Mouse (Mus musculus) C2C12 (cell line): ENCODE measurements around the gene Pnpla2.

Experiments
- CTCF ChIP-seq: IDR thresholded peaks from one replicate; pipeline ENCODE4 v1.5.1; 2011; ENCODE audit not compliant: control insufficient read depth, insufficient read depth, insufficient read length
- FOSL1 ChIP-seq: IDR thresholded peaks from one replicate; pipeline ENCODE4 v1.8.0; 2011; ENCODE audit warnings: mild to moderate bottlenecking, low read length; ENCODE audit not compliant: poor library complexity, insufficient read depth, severe bottlenecking
- MAX ChIP-seq: IDR thresholded peaks from one replicate; pipeline ENCODE4 v1.6.1; 2011; ENCODE audit warnings: mild to moderate bottlenecking, control low read depth
- MYOD1 ChIP-seq: IDR thresholded peaks from one replicate; pipeline ENCODE4 v1.6.1; 2011; ENCODE audit warnings: low read depth; ENCODE audit not compliant: control insufficient read depth, insufficient read length
- MYOG ChIP-seq: IDR thresholded peaks from one replicate; pipeline ENCODE4 v1.6.1; 2011; ENCODE audit not compliant: control insufficient read depth, insufficient read length; ENCODE audit errors: extremely low read depth

- no peak for TF ChIP-seq CTCF
- TF ChIP-seq MAX: no peak
- TF ChIP-seq MYOG: no peak
- TF ChIP-seq MYOD1: no peak
- TF ChIP-seq FOSL1: no peak
Observed at GRCm38 (mm10) chr7:141460391-141461113, 5.6 kb downstream of the Pnpla2 start, which contains the start of gene Cracr2b.
